Mouse (Mus musculus) kidney, adult 2 months (tissue): ENCODE measurements around the gene Wnk1. TPM values are rescaled to one million over a fixed set of nuclear protein-coding genes. Genes with fewer than 3 reads are reported as not detected.
A peak's percentile ranks its signal among the peaks of the same experiment; 100 is the strongest.

ENCODE experiments used
- DNase-seq: peaks from one replicate; pipeline ENCODE4 v3.0.0; 2021
- H3K27ac ChIP-seq: fragments of 200-500 bp; 2 replicates; pipeline ENCODE4 v1.5.1; 2012; ENCODE audit warnings: low read depth, low read length, control low read depth, inconsistent platforms; ENCODE audit not compliant: insufficient read depth
- H3K27me3 ChIP-seq: fragments of 200-500 bp; replicated peaks from 2 replicates; pipeline ENCODE4 v1.6.1; 2012; ENCODE audit warnings: mild to moderate bottlenecking, moderate library complexity, low read length, inconsistent platforms; ENCODE audit not compliant: control insufficient read depth, insufficient read depth
- H3K36me3 ChIP-seq: fragments of 200-500 bp; 2 replicates; pipeline ENCODE4 v1.6.1; 2012; ENCODE audit warnings: mild to moderate bottlenecking, moderate library complexity, low read length, inconsistent platforms; ENCODE audit not compliant: control insufficient read depth, insufficient read depth
- H3K4me1 ChIP-seq: fragments of 200-500 bp; 2 replicates; pipeline ENCODE4 v1.6.1; 2011; ENCODE audit warnings: low read length; ENCODE audit not compliant: control insufficient read depth, insufficient read depth
- H3K4me3 ChIP-seq: fragments of 200-500 bp; 2 replicates; pipeline ENCODE4 v1.5.1; 2011; ENCODE audit warnings: mild to moderate bottlenecking, low read depth, low read length, control low read depth; ENCODE audit not compliant: insufficient read depth
- CTCF ChIP-seq: fragments of 200-500 bp; conservative IDR thresholded peaks from 2 replicates; pipeline ENCODE4 v1.5.1; 2011; ENCODE audit warnings: low read depth, mild to moderate bottlenecking, control low read depth, low read length, moderate library complexity, mixed read lengths; ENCODE audit not compliant: insufficient read depth, insufficient read length
- POLR2A ChIP-seq: fragments of 200-500 bp; IDR thresholded peaks from one replicate; pipeline ENCODE4 v1.6.1; 2011; ENCODE audit warnings: low read depth, low read length, control low read depth
- WGBS: fragments of 180-500 bp; shearing (Covaris S2); methylation state at CpG from one replicate; pipeline ENCODE4 v1.1.7; 2018; 5-methylcytosine and 5-hydroxymethylcytosine counted together
- polyA plus RNA-seq: library from polyadenylated mRNA; depleted of rRNA; stranded (reverse); fragments of >200 nt; gene quantifications from 2 replicates; pipeline ENCODE4 v1.2.3, GENCODE M21; 2012

Wnk1 gene
- polyA plus RNA-seq, 1 experiment: 135 TPM

DNA sequence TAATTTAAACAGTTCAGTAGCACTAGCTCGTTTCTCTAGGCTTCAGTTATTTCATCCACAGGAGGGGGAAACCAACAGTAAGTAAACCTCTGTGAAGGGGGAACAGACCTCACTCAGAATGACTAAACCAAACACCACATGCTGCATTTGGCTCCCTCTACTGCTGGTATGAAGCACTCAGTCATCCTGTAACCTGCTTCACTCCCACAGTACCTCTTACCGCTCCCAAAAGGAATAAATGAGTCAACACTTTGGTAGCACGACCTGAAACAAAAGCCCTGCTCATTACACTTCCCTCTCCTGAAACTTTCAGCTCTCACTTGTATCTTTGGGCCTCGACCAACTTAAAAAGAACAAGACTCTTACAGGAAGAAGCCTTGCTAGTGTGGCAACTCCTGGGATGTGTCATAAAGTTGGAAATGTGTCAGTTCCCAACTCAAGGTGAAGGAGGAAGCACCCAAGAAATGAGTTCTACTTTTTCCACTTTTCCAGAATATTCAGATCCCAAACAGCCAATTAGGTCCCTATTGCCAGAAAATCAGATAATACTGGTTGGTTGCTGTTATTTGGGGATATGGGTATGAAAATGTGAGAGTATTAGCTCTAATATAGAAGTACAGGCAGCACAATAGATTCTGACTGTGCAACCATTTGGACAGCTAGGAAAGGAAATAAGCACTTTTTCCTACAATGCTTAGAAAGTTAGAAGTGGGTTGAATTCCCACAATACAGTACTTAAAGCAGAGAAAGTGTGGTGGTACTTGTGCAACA lies 114.1 kb downstream of the Wnk1 start:
- WGBS: 42% methylated on average over 4 of the region's 4 CpGs
- Histone ChIP-seq H3K36me3 (peaks cover 18% of the 10 kb centered on the region), H3K4me1 (no peaks in the 10 kb centered on the region), H3K27me3 (no peaks in the 10 kb centered on the region), H3K4me3 (no peak overlapping the region), H3K27ac (no peak overlapping the region)
- TF ChIP-seq POLR2A (no peak), CTCF (peak; percentile 43)
- DNase-seq: peak; percentile 9

DNA sequence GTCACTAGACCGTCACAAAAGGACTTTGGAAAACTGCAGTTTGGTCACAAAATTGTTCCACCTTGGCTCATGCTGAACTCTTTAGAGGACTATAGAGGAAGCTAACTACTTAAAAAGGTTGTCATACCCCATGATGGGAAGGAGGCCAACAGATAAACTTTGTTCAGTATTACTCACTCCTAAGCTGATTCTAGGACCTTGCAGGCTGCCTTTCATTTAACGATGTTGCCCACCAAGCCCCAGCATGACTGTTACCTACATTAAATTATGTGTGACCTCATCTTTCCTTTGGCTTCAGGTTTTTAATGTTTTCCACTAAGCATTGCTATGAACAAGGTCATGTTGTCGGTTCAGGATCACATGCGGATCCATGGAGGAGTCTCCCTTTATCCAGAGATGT lies 115.9 kb downstream of the Wnk1 start:
- H3K4me3 ChIP-seq: no peak overlapping the region
- no peaks in the 10 kb centered on the region for H3K27me3 ChIP-seq
- no peaks in the 10 kb centered on the region for H3K4me1 ChIP-seq
- no peak overlapping the region for H3K27ac ChIP-seq
- no peak for TF ChIP-seq POLR2A
- TF ChIP-seq CTCF: no peak
- 83% methylated on average over 4 of the region's 4 CpGs for WGBS
- DNase-seq: no peak
- peaks cover 12% of the 10 kb centered on the region for H3K36me3 ChIP-seq

DNA sequence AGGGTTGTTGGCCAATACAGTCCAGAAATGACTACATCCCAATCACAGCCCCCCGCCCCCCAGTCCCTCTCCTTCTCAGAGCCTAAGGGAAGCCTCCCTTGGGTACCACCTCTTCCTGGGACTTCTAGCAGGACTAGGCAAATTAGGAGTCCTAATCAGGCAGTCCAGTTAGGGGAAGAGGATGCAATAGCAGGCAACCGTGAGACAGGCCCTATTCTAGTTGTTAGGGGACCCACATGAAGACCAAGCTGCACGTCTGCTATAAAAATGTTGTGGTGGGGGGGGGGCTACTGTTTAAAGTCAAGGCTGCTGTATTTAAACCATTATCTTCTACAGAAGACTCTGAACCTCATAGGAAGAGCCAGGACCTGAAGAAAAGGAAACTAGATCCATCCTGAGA lies 116.3 kb downstream of the Wnk1 start:
- DNase-seq: no peak
- H3K27me3 ChIP-seq: no peaks in the 10 kb centered on the region
- TF ChIP-seq CTCF (no peak), POLR2A (no peak)
- WGBS: 75% methylated on average over 3 of the region's 3 CpGs
- peaks cover 10% of the 10 kb centered on the region for H3K36me3 ChIP-seq
- no peak overlapping the region for H3K4me3 ChIP-seq
- H3K27ac ChIP-seq: no peak overlapping the region
- no peaks in the 10 kb centered on the region for H3K4me1 ChIP-seq

DNA sequence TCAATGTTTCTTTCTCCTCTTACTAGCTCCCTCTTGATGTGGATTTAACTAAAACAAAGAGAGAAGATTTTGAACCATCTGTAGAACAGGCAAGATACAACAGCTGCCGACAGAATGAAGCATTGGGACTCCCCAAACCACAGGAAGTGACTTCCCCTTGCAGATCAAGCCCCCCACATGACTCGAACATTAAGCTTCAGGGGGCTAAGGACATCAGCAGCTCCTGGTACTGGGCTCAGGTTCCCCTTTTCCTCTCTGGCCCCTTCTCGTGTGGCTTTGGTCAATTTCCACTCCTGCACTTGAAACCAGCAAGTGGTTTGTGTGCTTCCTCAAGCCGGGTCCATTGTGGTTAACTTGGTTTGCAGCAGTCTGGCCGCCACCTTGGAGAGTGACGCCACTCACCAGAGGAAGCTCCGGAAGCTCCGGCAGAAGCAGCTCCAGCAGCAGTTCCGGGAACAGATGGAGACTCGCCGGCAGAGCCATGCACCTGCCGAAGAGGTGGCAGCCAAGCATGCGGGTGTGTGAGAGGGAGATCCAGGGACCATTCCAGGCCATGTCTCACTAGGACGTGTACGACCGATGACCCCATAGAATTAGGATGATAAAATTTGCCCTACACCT lies 119.8 kb downstream of the Wnk1 start:
- H3K36me3 ChIP-seq: no peaks in the 10 kb centered on the region; the same call in 1 of the 2 replicates
- no peak overlapping the region for H3K4me3 ChIP-seq
- TF ChIP-seq CTCF (no peak), POLR2A (no peak)

DNA sequence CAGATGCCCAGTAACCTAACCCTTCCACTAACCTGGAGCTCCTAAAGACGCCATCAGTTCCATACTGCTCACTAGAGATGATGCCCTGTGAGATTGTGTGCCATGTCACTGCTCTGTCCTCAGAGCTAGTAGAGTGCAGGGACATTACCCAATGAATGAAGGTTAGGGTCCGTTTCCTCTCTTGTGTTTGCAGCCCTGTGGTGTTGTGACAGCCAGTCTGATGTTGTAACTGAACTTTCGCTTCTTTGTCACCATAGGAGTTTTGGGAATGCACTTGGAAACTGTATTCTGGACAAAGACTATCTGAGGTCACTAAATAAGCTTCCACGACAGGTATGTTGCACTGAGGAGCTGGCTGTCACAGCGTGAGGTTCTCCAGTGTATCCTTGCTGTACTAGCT lies 122.8 kb downstream of the Wnk1 start:
- WGBS: 94% methylated on average over 5 of the region's 5 CpGs
- TF ChIP-seq POLR2A (no peak), CTCF (no peak)
- no peak overlapping the region for H3K27ac ChIP-seq
- H3K36me3 ChIP-seq: no peaks in the 10 kb centered on the region
- no peak for DNase-seq
- no peak overlapping the region for H3K4me3 ChIP-seq
- no peaks in the 10 kb centered on the region for H3K4me1 ChIP-seq
- no peaks in the 10 kb centered on the region for H3K27me3 ChIP-seq

More for the DNA sequence above, 119.8 kb downstream of the Wnk1 start:
- peak; percentile 26 for DNase-seq
- WGBS: 76% methylated on average over 16 of the region's 16 CpGs
- Histone ChIP-seq H3K27me3 (no peaks in the 10 kb centered on the region), H3K4me1 (no peaks in the 10 kb centered on the region), H3K27ac (no peak overlapping the region)

DNA sequence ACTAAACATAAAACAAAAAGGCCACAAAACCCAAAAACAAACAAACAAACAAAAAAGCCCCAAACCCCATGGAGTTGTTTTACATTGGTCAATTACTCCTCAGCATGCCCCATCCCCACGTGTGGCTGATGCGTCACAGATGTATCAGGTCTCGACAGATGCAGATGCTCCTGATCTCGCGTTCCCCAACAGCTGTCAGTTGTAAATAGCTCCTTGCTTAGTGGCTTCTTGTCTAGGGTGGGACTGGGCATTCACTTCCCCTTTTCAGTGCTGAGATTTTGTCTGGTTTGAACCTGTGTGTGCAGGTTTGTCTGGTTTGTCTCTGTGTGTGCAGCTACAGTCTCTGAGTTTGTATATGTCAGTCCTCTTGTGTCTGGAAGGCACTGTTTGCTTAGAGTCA lies 126.4 kb downstream of the Wnk1 start:
- Histone ChIP-seq H3K4me3 (no peak overlapping the region), H3K4me1 (no peaks in the 10 kb centered on the region), H3K27me3 (no peaks in the 10 kb centered on the region), H3K27ac (no peak overlapping the region), H3K36me3 (no peaks in the 10 kb centered on the region)
- TF ChIP-seq POLR2A: no peak
- no peak for TF ChIP-seq CTCF
- no peak for DNase-seq
- 58% methylated on average over 5 of the region's 5 CpGs for WGBS

DNA sequence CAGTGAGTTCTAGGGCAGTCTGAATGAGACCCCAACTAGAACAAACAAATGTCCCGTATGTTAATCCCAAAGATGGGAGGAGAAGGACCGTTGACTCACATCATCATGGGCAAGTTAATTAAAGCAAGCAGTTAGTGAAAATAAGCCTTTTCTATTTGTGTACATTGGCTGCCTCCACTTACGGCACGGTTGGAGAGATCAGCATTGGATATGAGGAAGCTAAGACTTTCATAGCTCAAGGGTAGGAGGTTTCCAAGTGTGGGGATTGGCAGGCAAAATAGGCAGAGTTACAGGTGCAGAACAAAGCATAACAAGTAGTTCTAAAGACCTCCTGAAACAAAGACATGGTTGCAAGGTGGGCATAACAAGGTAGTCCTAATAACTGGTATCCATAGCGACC lies 133.0 kb downstream of the Wnk1 start:
- TF ChIP-seq CTCF: no peak
- no peak for TF ChIP-seq POLR2A
- Histone ChIP-seq H3K4me3 (no peak overlapping the region), H3K4me1 (no peaks in the 10 kb centered on the region), H3K27ac (no peak overlapping the region), H3K27me3 (no peaks in the 10 kb centered on the region), H3K36me3 (no peaks in the 10 kb centered on the region; the same call in 1 of the 2 replicates)
- 82% methylated on average over 5 of the region's 5 CpGs for WGBS
- DNase-seq: no peak
